Mouse (Mus musculus) bone marrow, adult 2 months (tissue): Measurements from ENCODE around the gene Perm1. TPM values are rescaled to one million over a fixed set of nuclear protein-coding genes. Genes with fewer than 3 reads are reported as not detected.

Experiments
- H3K27ac ChIP-seq: fragments of 200-500 bp; 2 replicates; pipeline ENCODE4 v1.5.1; 2012; ENCODE audit warnings: low read depth, mild to moderate bottlenecking, control low read depth, inconsistent platforms, low read length; ENCODE audit not compliant: control insufficient read depth, poor library complexity, insufficient read depth
- H3K4me1 ChIP-seq: fragments of 200-500 bp; 2 replicates; pipeline ENCODE4 v1.6.1; 2011; ENCODE audit warnings: low read length; ENCODE audit not compliant: control insufficient read depth, insufficient read depth
- H3K4me3 ChIP-seq: fragments of 200-500 bp; replicated peaks from 2 replicates; pipeline ENCODE3; 2011; ENCODE audit warnings: mild to moderate bottlenecking, low read depth, low read length, control low read depth; ENCODE audit not compliant: control insufficient read depth
- CTCF ChIP-seq: fragments of 200-500 bp; IDR thresholded peaks from 2 replicates; pipeline ENCODE4 v1.5.1; 2011; ENCODE audit warnings: low read length, control low read depth; ENCODE audit not compliant: control insufficient read depth, insufficient read depth
- POLR2A ChIP-seq: fragments of 200-500 bp; IDR thresholded peaks from 2 replicates; pipeline ENCODE4 v1.6.1; 2011; ENCODE audit warnings: low read depth, mild to moderate bottlenecking, control low read depth, low read length, borderline replicate concordance; ENCODE audit not compliant: control insufficient read depth
- WGBS: fragments of 180-500 bp; shearing (Covaris S2); methylation state at CpG from one replicate; pipeline ENCODE4 v1.1.7; 2018; 5-methylcytosine and 5-hydroxymethylcytosine counted together
- polyA plus RNA-seq: library from polyadenylated mRNA; stranded (reverse); fragments of >200 nt; gene quantifications from 2 replicates; pipeline ENCODE4 v1.2.4, GENCODE M21; 2011; ENCODE audit warnings: low replicate concordance; ENCODE audit not compliant: missing spikeins, insufficient read depth, insufficient read length

The Perm1 gene
- polyA plus RNA-seq, 1 experiment: 1.8 TPM

DNA sequence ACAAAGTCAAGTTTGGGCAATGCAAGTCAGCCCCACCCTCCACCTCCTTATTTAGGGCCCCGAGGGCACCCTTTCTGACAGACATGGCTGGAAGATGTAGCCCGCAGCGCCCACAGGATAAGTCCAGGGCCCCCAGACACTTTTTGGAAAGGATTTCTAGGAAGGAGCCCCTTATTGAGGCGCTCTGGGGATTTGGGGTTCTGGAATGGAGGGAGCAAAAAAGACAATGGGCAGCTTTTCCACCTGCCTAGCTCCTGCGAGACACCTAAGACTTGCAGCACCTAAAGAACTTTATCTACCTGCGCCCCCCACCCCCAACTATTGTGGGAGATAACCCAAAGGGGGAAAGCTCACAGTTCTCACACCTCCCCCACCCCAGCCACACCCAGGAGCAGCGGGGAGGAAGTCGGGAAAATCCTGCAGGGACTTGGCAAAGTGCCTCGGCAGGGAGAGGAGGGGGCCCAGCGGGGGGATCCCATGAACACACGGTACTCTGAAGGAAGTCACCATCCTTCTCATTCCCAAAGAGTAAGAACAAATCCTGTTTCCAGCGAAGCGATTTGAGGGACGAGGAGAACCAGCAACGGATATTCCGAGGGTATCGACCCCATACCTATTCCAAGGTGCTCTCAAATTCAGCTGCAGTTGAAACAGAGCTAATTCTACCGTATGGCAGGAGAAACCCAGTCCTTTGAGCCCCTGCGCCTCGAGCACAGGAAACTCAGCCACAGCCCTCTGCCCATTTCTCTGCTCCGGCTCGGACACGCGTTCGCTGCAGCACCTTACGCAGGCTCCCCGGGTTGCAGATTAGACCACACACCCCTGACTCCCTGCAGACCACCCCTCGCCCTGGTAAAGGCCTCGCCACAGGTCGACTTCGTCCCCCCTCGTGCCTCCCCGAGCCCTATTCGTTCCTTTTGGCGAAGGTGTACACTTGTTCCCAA, 19.5 kb upstream of the Perm1 start:
- 15% methylated on average over 35 of the region's 35 CpGs for WGBS
- TF ChIP-seq CTCF (no peak), POLR2A (no peak)
- Histone ChIP-seq H3K4me3 (peak overlapping the region; percentile 73), H3K4me1 (peaks cover 1% of the 10 kb centered on the region), H3K27ac (no peak overlapping the region)

DNA sequence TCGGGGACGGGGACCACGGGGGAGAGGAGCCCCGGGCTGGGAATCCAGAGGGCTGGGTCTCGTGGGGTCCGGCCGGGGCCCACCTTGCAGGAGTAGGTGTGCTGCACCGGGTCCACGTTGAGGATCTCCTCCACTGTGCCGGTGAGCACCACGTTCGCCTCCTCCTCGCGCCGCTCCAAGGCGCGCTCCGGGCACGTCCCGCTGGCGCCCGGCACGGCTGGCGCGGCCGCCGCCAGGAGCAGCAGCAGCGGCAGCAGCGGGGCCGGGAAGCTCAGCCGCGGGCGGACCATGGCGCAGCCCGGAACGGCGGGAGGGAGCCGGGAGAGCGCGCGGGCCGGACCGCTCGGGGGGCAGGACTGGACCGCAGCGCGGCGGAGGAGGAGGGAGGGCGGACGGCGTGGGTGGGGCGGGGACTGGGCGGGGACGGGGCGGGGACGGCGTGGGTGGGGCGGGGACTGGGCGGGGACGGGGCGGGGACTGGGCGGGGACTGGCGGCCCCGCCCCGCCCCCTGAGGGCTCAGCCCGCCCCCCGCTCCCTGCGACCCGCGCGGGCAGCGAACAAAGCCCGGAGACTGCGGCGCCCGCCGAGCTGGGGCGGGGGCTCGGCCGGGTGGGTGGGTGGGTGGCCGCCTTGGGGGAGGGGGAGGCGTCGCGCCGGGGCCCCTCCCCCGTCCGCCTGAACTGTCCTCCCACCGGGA, 18.4 kb upstream of the Perm1 start, which contains the start of gene Agrn:
Agrn (minus strand) TSS at position 358 of the 698 bp plus-strand sequence.
- 1% methylated on average over 49 of the region's 88 CpGs for WGBS
- H3K4me1 ChIP-seq: peaks cover 1% of the 10 kb centered on the region
- H3K27ac ChIP-seq: peak within 1 kb of the TSS; percentile 97
- TF ChIP-seq CTCF (no peak; the same call in 1 of the 2 replicates), POLR2A (peak; percentile 38; the same call in 1 of the 2 replicates)
- H3K4me3 ChIP-seq: peak within 1 kb of the TSS; percentile 79

DNA sequence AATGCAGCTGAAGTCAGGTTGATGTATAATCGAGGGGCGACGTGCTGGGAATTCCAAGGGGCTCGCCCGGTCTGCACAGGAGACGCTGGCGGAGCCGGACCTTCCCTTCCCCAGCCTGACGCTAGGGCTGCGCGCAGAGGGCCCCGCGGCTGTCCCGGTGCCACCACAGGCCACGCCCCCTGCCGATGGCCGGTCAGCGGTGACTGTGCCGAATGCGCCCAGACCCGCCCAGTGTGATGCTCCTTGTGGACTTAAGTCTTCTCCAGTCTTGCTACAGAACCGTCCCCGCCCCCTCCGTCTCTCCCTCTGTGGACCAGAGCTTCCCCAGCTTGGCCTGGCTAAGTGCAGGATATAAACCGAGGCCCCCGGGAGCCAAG, 17.9 kb upstream of the Perm1 start:
- Histone ChIP-seq H3K27ac (peak overlapping the region; percentile 97), H3K4me1 (peaks cover 1% of the 10 kb centered on the region), H3K4me3 (peak overlapping the region; percentile 72)
- WGBS: under 1% methylated on average over 26 of the region's 26 CpGs
- TF ChIP-seq POLR2A (peak; percentile 54; the same call in 1 of the 2 replicates), CTCF (0 out of 2 replicates have a peak, but pooled peaks have one; percentile 10)

DNA sequence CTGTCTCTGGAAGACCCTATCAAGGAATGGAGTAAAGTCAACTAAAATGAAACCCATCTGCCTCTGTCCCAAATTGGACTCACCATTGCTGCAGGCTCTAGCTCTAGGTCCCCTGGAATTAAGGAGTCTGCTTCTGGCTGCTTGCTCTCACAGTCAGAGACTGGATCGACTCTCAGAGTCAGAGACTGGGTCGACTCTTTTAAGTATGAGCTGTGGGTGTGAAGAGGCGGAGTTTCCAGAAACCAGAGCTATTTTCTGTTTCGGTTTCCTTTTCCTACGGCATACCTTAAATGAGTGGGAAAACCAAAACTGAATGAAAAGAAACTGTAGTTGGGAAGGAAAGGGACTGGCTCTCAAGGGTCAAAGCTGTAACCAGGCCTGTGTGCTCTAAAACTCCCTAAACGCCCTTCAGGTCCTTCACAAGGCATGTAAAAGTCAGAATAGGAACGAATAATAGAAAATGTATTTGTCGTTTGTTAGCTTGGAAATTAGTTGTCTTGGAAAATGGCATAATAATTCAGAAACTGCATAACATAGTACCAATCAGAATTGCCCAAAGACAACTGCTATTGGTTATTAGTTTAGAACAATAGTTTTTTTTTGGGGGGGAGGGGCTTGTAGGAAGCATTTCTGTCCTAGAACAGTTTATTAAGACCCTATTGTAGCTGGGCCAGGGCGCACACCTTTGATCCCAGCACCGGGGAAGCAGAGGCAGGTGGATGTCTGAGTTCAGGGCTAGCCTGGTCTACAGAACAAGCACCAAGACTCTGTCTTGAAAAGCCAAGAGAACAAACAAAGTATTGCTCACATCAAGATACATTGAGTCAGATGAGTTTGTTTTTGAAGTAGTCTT, 14.8 kb upstream of the Perm1 start, which contains the start of gene Isg15:
Isg15 (minus strand) TSS at position 196 of the 853 bp plus-strand sequence.
- H3K4me3 ChIP-seq: peak within 1 kb of the TSS; percentile 74
- peak within 1 kb of the TSS; percentile 78 for H3K27ac ChIP-seq
- no peak for TF ChIP-seq POLR2A
- no peak for TF ChIP-seq CTCF
- H3K4me1 ChIP-seq: peaks cover 3% of the 10 kb centered on the region
- WGBS: 19% methylated on average over 10 of the region's 10 CpGs

DNA sequence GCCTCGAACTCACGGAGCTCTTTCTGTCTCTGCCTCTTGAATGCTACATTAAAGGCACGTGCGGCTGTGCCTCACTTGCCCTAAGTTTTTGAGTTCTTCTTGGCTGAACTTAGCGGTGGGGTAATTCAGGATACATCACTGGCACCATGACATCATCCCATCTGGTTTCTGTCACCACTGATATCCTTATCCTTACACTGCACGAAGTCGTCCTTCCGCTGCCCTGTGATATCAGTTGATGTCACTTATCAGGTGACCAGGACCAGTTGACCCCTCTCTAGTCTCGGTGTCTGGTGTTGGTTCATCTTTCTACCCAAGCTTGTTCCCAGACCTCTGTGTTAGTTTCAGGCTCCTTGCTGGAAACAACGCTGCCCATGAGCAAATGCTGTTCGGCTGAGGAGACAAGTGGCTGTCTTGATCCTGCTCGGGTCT, 13.2 kb upstream of the Perm1 start:
- peak overlapping the region; percentile 91 for H3K27ac ChIP-seq
- 51% methylated on average over 12 of the region's 12 CpGs for WGBS
- no peak for TF ChIP-seq CTCF
- H3K4me1 ChIP-seq: peaks cover 2% of the 10 kb centered on the region
- H3K4me3 ChIP-seq: peak overlapping the region; percentile 67

DNA sequence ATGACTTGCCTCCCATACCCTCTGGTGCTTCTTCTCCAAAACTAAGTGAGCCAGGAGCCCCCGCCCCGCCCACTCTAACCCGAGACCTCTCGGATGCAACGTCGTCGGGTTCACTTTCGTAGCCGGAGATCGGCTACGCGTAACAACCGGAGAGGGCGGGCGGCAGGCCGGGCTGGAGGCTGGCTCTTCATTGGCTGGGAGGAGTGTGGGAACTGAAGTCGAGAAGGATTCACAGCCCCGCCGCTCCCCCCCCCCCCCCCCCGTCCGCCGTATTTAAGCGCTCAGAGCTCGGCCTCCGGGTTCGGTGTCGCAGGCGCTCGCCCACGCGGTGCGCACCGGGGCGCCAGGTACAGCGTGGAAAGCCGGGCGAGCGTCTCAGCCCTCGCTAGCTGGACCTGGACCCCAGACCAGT, 12.7 kb upstream of the Perm1 start, which contains the start of gene AW011738:
AW011738 (plus strand) TSS at position 304 of the 412 bp plus-strand sequence.
- Histone ChIP-seq H3K27ac (peak within 1 kb of the TSS; percentile 91), H3K4me3 (peak within 1 kb of the TSS; percentile 92), H3K4me1 (peaks cover 2% of the 10 kb centered on the region)
- TF ChIP-seq CTCF (no peak), POLR2A (peak; percentile 65; the same call in 1 of the 2 replicates)
- WGBS: 1% methylated on average over 36 of the region's 39 CpGs

DNA sequence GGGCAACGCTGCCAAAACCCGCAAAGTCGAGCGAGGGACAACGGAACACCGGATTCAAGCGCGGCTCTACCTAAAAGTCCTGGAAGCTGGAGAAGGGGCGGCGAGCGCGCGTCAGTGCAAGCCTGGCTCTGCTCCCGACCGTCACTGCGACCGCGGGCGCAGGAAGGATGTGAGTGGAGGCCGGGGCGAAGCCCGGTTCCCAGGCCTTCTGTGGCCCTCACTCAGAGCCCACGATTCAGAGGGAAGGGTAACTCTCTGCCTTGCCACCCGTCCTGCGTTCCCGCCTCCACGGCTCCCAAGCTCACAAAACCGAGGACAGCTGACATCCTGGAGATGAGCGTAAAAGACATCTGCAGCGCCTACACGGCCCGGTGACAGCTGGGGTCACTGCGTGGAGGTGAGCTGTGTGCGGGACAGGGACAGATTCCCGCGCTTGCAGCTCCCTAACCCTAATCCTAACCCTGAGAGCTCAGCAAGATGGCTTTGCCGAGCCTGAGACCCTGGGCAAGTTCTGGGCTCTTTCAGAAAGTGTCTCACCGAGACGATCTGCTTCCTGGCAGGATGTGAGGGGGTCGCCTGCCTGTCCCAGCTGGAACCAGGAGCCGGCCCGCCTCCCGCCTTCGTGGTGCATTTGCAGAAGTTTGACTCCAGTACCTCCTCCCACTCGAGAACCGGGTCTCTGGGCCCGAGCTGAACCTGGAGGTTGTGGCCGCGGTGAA, 12.1 kb upstream of the Perm1 start:
- H3K4me1 ChIP-seq: peaks cover 2% of the 10 kb centered on the region; the same call in 1 of the 2 replicates
- peak overlapping the region; percentile 71 for H3K27ac ChIP-seq
- peak overlapping the region; percentile 92 for H3K4me3 ChIP-seq
- under 1% methylated on average over 49 of the region's 49 CpGs for WGBS
- TF ChIP-seq POLR2A (no peak), CTCF (no peak)
